Mouse (Mus musculus): ENCODE measurements around the gene Unc5c. TPM values are rescaled to one million over a fixed set of nuclear protein-coding genes. Genes with fewer than 3 reads are reported as not detected.
A peak's percentile ranks its signal among the peaks of the same experiment; 100 is the strongest.

The Unc5c gene
- polyA plus RNA-seq, 1 experiment from 2014 or later: 10.2 TPM

GRCm38 (mm10) chr3:141538120-141538519 is 73.1 kb downstream of the Unc5c start:
- no peak overlapping the region for H3K9ac ChIP-seq (ENCODE audit: low read depth, low read length)
- H3K36me3 ChIP-seq (ENCODE audit: control insufficient read depth, insufficient read depth, low read length): no peaks in the 10 kb centered on the region
- H3K4me1 ChIP-seq (ENCODE audit: control insufficient read depth, insufficient read depth, low read length): no peaks in the 10 kb centered on the region
- H3K9me3 ChIP-seq (replicated peaks; ENCODE audit: control insufficient read depth, low read length, poor library complexity, severe bottlenecking): no peaks in the 10 kb centered on the region
- no peak overlapping the region for H3K4me3 ChIP-seq (ENCODE audit: low read depth, low read length)
- 93% methylated on average over 1 of the region's 1 CpGs for WGBS
- H3K27ac ChIP-seq (ENCODE audit: low read length): no peak overlapping the region
- ATAC-seq: no peak
- H3K27me3 ChIP-seq (ENCODE audit: control insufficient read depth, insufficient read depth, low read depth, low read length): no peaks in the 10 kb centered on the region
- no peak overlapping the region for H3K4me2 ChIP-seq (ENCODE audit: low read length)

GRCm38 (mm10) chr3:141540749-141541148 is 75.7 kb downstream of the Unc5c start:
- H3K4me1 ChIP-seq (ENCODE audit: control insufficient read depth, insufficient read depth, low read length): no peaks in the 10 kb centered on the region
- no peak overlapping the region for H3K4me2 ChIP-seq (ENCODE audit: low read length)
- no peaks in the 10 kb centered on the region for H3K36me3 ChIP-seq (ENCODE audit: control insufficient read depth, insufficient read depth, low read length)
- H3K4me3 ChIP-seq (ENCODE audit: low read depth, low read length): no peak overlapping the region
- H3K9me3 ChIP-seq (replicated peaks; ENCODE audit: control insufficient read depth, low read length, poor library complexity, severe bottlenecking): no peaks in the 10 kb centered on the region
- no peak overlapping the region for H3K9ac ChIP-seq (ENCODE audit: low read depth, low read length)
- WGBS: 60% methylated on average over 7 of the region's 7 CpGs
- no peak for ATAC-seq
- no peak overlapping the region for H3K27ac ChIP-seq (ENCODE audit: low read length)
- no peaks in the 10 kb centered on the region for H3K27me3 ChIP-seq (ENCODE audit: control insufficient read depth, insufficient read depth, low read depth, low read length)

DNA sequence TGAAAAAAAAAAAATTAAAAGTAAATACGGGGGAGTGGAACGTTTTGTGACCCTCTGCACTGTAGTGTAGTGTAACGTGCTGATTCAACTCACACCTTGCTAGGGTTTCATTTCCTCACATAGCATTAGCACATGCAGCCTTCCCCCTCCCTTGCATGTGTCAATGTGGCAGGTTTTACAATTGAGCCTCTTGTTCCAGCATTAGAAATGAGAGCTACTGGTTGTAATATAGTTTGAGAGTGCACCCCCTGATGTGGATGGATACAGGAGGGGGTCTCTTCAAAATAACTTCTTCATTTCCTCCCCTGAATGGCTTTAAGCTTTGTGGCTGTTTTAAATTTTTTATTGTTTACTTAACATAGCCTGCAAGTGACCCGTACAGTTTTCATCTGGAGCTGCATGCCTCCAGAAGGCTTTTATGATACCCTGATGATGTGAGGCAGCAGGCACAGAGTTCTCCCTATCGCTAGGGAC is 82.4 kb downstream of the Unc5c start:
- no peaks in the 10 kb centered on the region for H3K4me1 ChIP-seq (ENCODE audit: control insufficient read depth, insufficient read depth, low read length)
- H3K9me3 ChIP-seq (replicated peaks; ENCODE audit: control insufficient read depth, low read length, poor library complexity, severe bottlenecking): no peaks in the 10 kb centered on the region
- H3K9ac ChIP-seq (ENCODE audit: low read depth, low read length): no peak overlapping the region
- H3K4me2 ChIP-seq (ENCODE audit: low read length): no peak overlapping the region
- no peak for ATAC-seq
- 48% methylated on average over 5 of the region's 5 CpGs for WGBS
- no peak overlapping the region for H3K4me3 ChIP-seq (ENCODE audit: low read depth, low read length)
- H3K27ac ChIP-seq (ENCODE audit: low read length): no peak overlapping the region
- no peaks in the 10 kb centered on the region for H3K27me3 ChIP-seq (ENCODE audit: control insufficient read depth, insufficient read depth, low read depth, low read length)
- H3K36me3 ChIP-seq (ENCODE audit: control insufficient read depth, insufficient read depth, low read length): no peaks in the 10 kb centered on the region

GRCm38 (mm10) chr3:141549661-141550060 is 84.6 kb downstream of the Unc5c start:
- Histone ChIP-seq H3K27ac (ENCODE audit: low read length) (no peak overlapping the region), H3K27me3 (ENCODE audit: control insufficient read depth, insufficient read depth, low read depth, low read length) (no peaks in the 10 kb centered on the region), H3K9me3 (replicated peaks; ENCODE audit: control insufficient read depth, low read length, poor library complexity, severe bottlenecking) (no peaks in the 10 kb centered on the region), H3K36me3 (ENCODE audit: control insufficient read depth, insufficient read depth, low read length) (no peaks in the 10 kb centered on the region), H3K4me1 (ENCODE audit: control insufficient read depth, insufficient read depth, low read length) (no peaks in the 10 kb centered on the region), H3K9ac (ENCODE audit: low read depth, low read length) (no peak overlapping the region), H3K4me3 (ENCODE audit: low read depth, low read length) (no peak overlapping the region), H3K4me2 (ENCODE audit: low read length) (no peak overlapping the region)
- peak; percentile 54; the same call in 1 of the 2 replicates for ATAC-seq
- WGBS: 20% methylated on average over 3 of the region's 3 CpGs

GRCm38 (mm10) chr3:141552960-141553359 is 87.9 kb downstream of the Unc5c start:
- WGBS: 89% methylated on average over 1 of the region's 1 CpGs
- no peak for ATAC-seq
- Histone ChIP-seq H3K27ac (ENCODE audit: low read length) (no peak overlapping the region), H3K4me2 (ENCODE audit: low read length) (no peak overlapping the region), H3K9me3 (replicated peaks; ENCODE audit: control insufficient read depth, low read length, poor library complexity, severe bottlenecking) (no peaks in the 10 kb centered on the region), H3K4me3 (ENCODE audit: low read depth, low read length) (no peak overlapping the region), H3K27me3 (ENCODE audit: control insufficient read depth, insufficient read depth, low read depth, low read length) (no peaks in the 10 kb centered on the region), H3K4me1 (ENCODE audit: control insufficient read depth, insufficient read depth, low read length) (no peaks in the 10 kb centered on the region), H3K9ac (ENCODE audit: low read depth, low read length) (no peak overlapping the region), H3K36me3 (ENCODE audit: control insufficient read depth, insufficient read depth, low read length) (no peaks in the 10 kb centered on the region)

GRCm38 (mm10) chr3:141557072-141557471 is 92.1 kb downstream of the Unc5c start:
- Histone ChIP-seq H3K4me1 (ENCODE audit: control insufficient read depth, insufficient read depth, low read length) (0 out of 2 replicates have a peak, but pooled peaks cover 2% of the 10 kb centered on the region), H3K9ac (ENCODE audit: low read depth, low read length) (no peak overlapping the region), H3K36me3 (ENCODE audit: control insufficient read depth, insufficient read depth, low read length) (no peaks in the 10 kb centered on the region), H3K4me3 (ENCODE audit: low read depth, low read length) (no peak overlapping the region), H3K4me2 (ENCODE audit: low read length) (no peak overlapping the region), H3K9me3 (replicated peaks; ENCODE audit: control insufficient read depth, low read length, poor library complexity, severe bottlenecking) (no peaks in the 10 kb centered on the region), H3K27ac (ENCODE audit: low read length) (no peak overlapping the region), H3K27me3 (ENCODE audit: control insufficient read depth, insufficient read depth, low read depth, low read length) (no peaks in the 10 kb centered on the region)
- no peak for ATAC-seq
- WGBS: 74% methylated on average over 5 of the region's 5 CpGs

GRCm38 (mm10) chr3:141575076-141575688 is 110.2 kb downstream of the Unc5c start:
- no peak for ATAC-seq
- Histone ChIP-seq H3K27me3 (ENCODE audit: control insufficient read depth, insufficient read depth, low read depth, low read length) (no peaks in the 10 kb centered on the region; the same call in 1 of the 2 replicates), H3K9me3 (replicated peaks; ENCODE audit: control insufficient read depth, low read length, poor library complexity, severe bottlenecking) (no peaks in the 10 kb centered on the region), H3K4me2 (ENCODE audit: low read length) (no peak overlapping the region), H3K27ac (ENCODE audit: low read length) (no peak overlapping the region), H3K9ac (ENCODE audit: low read depth, low read length) (no peak overlapping the region), H3K4me1 (ENCODE audit: control insufficient read depth, insufficient read depth, low read length) (no peaks in the 10 kb centered on the region), H3K4me3 (ENCODE audit: low read depth, low read length) (no peak overlapping the region), H3K36me3 (ENCODE audit: control insufficient read depth, insufficient read depth, low read length) (no peaks in the 10 kb centered on the region)
- 59% methylated on average over 6 of the region's 6 CpGs for WGBS

GRCm38 (mm10) chr3:141577382-141577781 is 112.4 kb downstream of the Unc5c start:
- Histone ChIP-seq H3K9ac (ENCODE audit: low read depth, low read length) (no peak overlapping the region), H3K36me3 (ENCODE audit: control insufficient read depth, insufficient read depth, low read length) (no peaks in the 10 kb centered on the region), H3K27ac (ENCODE audit: low read length) (no peak overlapping the region), H3K27me3 (ENCODE audit: control insufficient read depth, insufficient read depth, low read depth, low read length) (no peaks in the 10 kb centered on the region; the same call in 1 of the 2 replicates), H3K4me1 (ENCODE audit: control insufficient read depth, insufficient read depth, low read length) (no peaks in the 10 kb centered on the region), H3K4me3 (ENCODE audit: low read depth, low read length) (no peak overlapping the region), H3K4me2 (ENCODE audit: low read length) (no peak overlapping the region), H3K9me3 (replicated peaks; ENCODE audit: control insufficient read depth, low read length, poor library complexity, severe bottlenecking) (no peaks in the 10 kb centered on the region)
- WGBS: 40% methylated on average over 2 of the region's 2 CpGs
- ATAC-seq: no peak

- peaks cover under 1% of the 10 kb centered on the region; the same call in 1 of the 2 replicates for H3K27me3 ChIP-seq (ENCODE audit: control insufficient read depth, insufficient read depth, low read depth, low read length)
- no peak overlapping the region for H3K27ac ChIP-seq (ENCODE audit: low read length)
- ATAC-seq: peak; percentile 70
Measured at GRCm38 (mm10) chr3:141581190-141581891, 116.3 kb downstream of the Unc5c start.

More at GRCm38 (mm10) chr3:141581190-141581891, 116.3 kb downstream of the Unc5c start:
- Histone ChIP-seq H3K9me3 (replicated peaks; ENCODE audit: control insufficient read depth, low read length, poor library complexity, severe bottlenecking) (no peaks in the 10 kb centered on the region), H3K4me3 (ENCODE audit: low read depth, low read length) (no peak overlapping the region), H3K4me1 (ENCODE audit: control insufficient read depth, insufficient read depth, low read length) (no peaks in the 10 kb centered on the region), H3K9ac (ENCODE audit: low read depth, low read length) (no peak overlapping the region), H3K4me2 (ENCODE audit: low read length) (no peak overlapping the region), H3K36me3 (ENCODE audit: control insufficient read depth, insufficient read depth, low read length) (no peaks in the 10 kb centered on the region)

Data from midbrain, embryonic 16.5 days (tissue).